Mouse (Mus musculus) ES-E14 (cell line): Measurements from ENCODE around the gene Uchl1. TPM values are rescaled to one million over a fixed set of nuclear protein-coding genes. Genes with fewer than 3 reads are reported as not detected.

Experiments
- DNase-seq: peaks from one replicate; pipeline ENCODE4 v3.0.0-alpha.2; 2013; ENCODE audit warnings: low read depth, low spot score
- H3K27ac ChIP-seq: 2 replicates; pipeline ENCODE4 v1.5.1; 2012; ENCODE audit warnings: low read depth, mild to moderate bottlenecking, low read length, moderate library complexity, mixed read lengths; ENCODE audit not compliant: poor library complexity, insufficient read depth, severe bottlenecking
- H3K36me3 ChIP-seq: 2 replicates; pipeline ENCODE4 v1.6.1; 2012; ENCODE audit warnings: mild to moderate bottlenecking, low read length, moderate library complexity, mixed read lengths; ENCODE audit not compliant: control insufficient read depth, poor library complexity, insufficient read depth, severe bottlenecking
- H3K4me1 ChIP-seq, 2 experiments: fragments of 150-350 bp in 1 of 2; sonication (generic) in 1 of 2; 2 replicates each; pipeline ENCODE4 v1.6.1; 2012; ENCODE audit warnings: low read length in 2 of 2, mild to moderate bottlenecking in 1 of 2, mixed read lengths in 1 of 2; ENCODE audit not compliant: control insufficient read depth in 2 of 2, insufficient read depth in 2 of 2, poor library complexity in 1 of 2
- H3K4me3 ChIP-seq, 2 experiments: fragments of 150-350 bp in 1 of 2; sonication (generic) in 1 of 2; 2 replicates each; pipeline ENCODE4 v1.5.1; 2012; ENCODE audit warnings: low read length in 2 of 2, low read depth in 1 of 2, mild to moderate bottlenecking in 1 of 2, mixed read lengths in 1 of 2; ENCODE audit not compliant: insufficient read depth in 1 of 2, poor library complexity in 1 of 2, severe bottlenecking in 1 of 2
- H3K9ac ChIP-seq: 2 replicates; pipeline ENCODE4 v1.6.1; 2012; ENCODE audit warnings: low read depth, mild to moderate bottlenecking, low read length, mixed read lengths; ENCODE audit not compliant: poor library complexity, insufficient read depth, severe bottlenecking
- H3K9me3 ChIP-seq: fragments of 150-350 bp; sonication (generic); 2 replicates; pipeline ENCODE4 v1.6.1; 2012; ENCODE audit warnings: low read depth, mild to moderate bottlenecking, low read length; ENCODE audit not compliant: control insufficient read depth, insufficient read depth
- CHD2 ChIP-seq: IDR thresholded peaks from 2 replicates; pipeline ENCODE4 v1.6.1; 2014; ENCODE audit warnings: mild to moderate bottlenecking, low read depth, low read length, inconsistent platforms
- HCFC1 ChIP-seq: IDR thresholded peaks from 2 replicates; pipeline ENCODE4 v1.6.1; 2012; ENCODE audit warnings: low read length, inconsistent platforms, borderline replicate concordance; ENCODE audit not compliant: insufficient read depth
- MAFK ChIP-seq: IDR thresholded peaks from 2 replicates; pipeline ENCODE4 v1.6.1; 2014; ENCODE audit warnings: mild to moderate bottlenecking, low read depth, low read length, inconsistent platforms; ENCODE audit not compliant: insufficient read depth
- ZC3H11A ChIP-seq: IDR thresholded peaks from 2 replicates; pipeline ENCODE4 v1.6.1; 2012; ENCODE audit warnings: low read depth, mild to moderate bottlenecking, inconsistent platforms, low read length, borderline replicate concordance
- ZNF384 ChIP-seq: IDR thresholded peaks from 2 replicates; pipeline ENCODE4 v1.6.1; 2012; ENCODE audit warnings: low read depth, low read length, inconsistent platforms
- in situ Hi-C, 2 experiments: fragments of 600-800 bp; cut with MboI; formaldehyde crosslinking; loops; one replicate each; pipeline ENCODE4 v1.15.1; 2025; ENCODE audit warnings: low sequenced_read_pairs in 2 of 2, inconsistent platforms in 1 of 2; ENCODE audit not compliant: unreplicated experiment in 2 of 2
- total RNA-seq: library from RNA; depleted of rRNA; stranded (reverse); fragments of 300-350 nt; gene quantifications from 2 replicates; pipeline ENCODE4 v1.2.3, GENCODE M21; 2012

Uchl1 gene
- total RNA-seq, 1 experiment, result 190 TPM

GRCm38 (mm10) chr5:66677411-66678345 lies 1.8 kb downstream of the Uchl1 start:
- in situ Hi-C loops, result loop anchor here in 1 of 2 experiments (25.0 kb wide), 1 partner anchor 560 kb away; no protein-coding TSS in a partner anchor
- no peaks in the 10 kb centered on the region for H3K9me3 ChIP-seq
- H3K9ac ChIP-seq, result peak overlapping the region; percentile 2; the same call in 1 of the 2 replicates
- peak overlapping the region; percentile 66 to 78 for H3K4me3 ChIP-seq
- H3K36me3 ChIP-seq, result peaks cover 37% of the 10 kb centered on the region
- H3K4me1 ChIP-seq, result peaks cover 2 to 10% of the 10 kb centered on the region in 2 experiments; a peak in 2 of 4 replicates
- TF ChIP-seq ZNF384 (no peak), HCFC1 (0 out of 2 replicates have a peak, but pooled peaks have one; percentile 21), ZC3H11A (no peak), MAFK (no peak), CHD2 (no peak)
- H3K27ac ChIP-seq, result no peak overlapping the region
- DNase-seq, result no peak

GRCm38 (mm10) chr5:66679222-66679621 lies 3.3 kb downstream of the Uchl1 start:
- TF ChIP-seq ZNF384 (no peak), HCFC1 (no peak), ZC3H11A (no peak), MAFK (no peak), CHD2 (no peak)
- Histone ChIP-seq H3K36me3 (peaks cover 47% of the 10 kb centered on the region), H3K9me3 (no peaks in the 10 kb centered on the region), H3K27ac (no peak overlapping the region), H3K4me3 (no peak overlapping the region), H3K9ac (no peak overlapping the region), H3K4me1 (peaks cover 2 to 10% of the 10 kb centered on the region in 2 experiments; a peak in 2 of 4 replicates)
- DNase-seq, result no peak
- in situ Hi-C loops, result loop anchor here in 1 of 2 experiments (25.0 kb wide), 1 partner anchor 558 kb away; no protein-coding TSS in a partner anchor

GRCm38 (mm10) chr5:66685930-66686329 lies 10.0 kb downstream of the Uchl1 start:
- no peak for DNase-seq
- in situ Hi-C loops, result loop anchor here in 1 of 2 experiments (25.0 kb wide), 1 partner anchor 551 kb away; no protein-coding TSS in a partner anchor
- no peak overlapping the region for H3K9ac ChIP-seq
- H3K27ac ChIP-seq, result no peak overlapping the region
- H3K9me3 ChIP-seq, result no peaks in the 10 kb centered on the region
- TF ChIP-seq ZNF384 (peak; percentile 67), CHD2 (no peak), MAFK (no peak)
- no peak overlapping the region for H3K4me3 ChIP-seq
- H3K4me1 ChIP-seq, result peaks cover 0 to 4% of the 10 kb centered on the region in 2 experiments; a peak in 1 of 4 replicates
- H3K36me3 ChIP-seq, result peaks cover 49% of the 10 kb centered on the region

DNA sequence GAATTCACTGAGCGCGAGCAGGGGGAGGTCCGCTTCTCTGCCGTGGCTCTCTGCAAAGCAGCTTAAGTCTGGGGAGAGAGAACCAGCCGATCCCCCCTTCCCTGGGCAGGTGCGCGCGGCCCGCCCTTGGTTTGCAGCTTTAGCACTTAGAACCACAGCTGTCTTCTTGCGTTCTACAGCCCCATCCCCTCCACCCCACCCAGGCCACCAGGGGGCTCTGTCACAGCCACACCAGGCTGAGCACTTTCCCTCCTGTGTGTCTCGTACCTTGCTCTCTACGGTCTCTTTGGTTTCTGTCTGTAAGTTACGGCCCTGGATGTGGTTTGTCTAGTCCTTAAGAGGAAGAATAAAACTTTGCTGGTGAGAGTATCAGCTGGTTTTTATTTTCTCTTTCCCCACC lies 11.0 kb downstream of the Uchl1 start:
- DNase-seq, result no peak
- in situ Hi-C loops, result loop anchor here in 1 of 2 experiments (25.0 kb wide), 1 partner anchor 550 kb away; no protein-coding TSS in a partner anchor
- Histone ChIP-seq H3K9me3 (no peaks in the 10 kb centered on the region), H3K27ac (no peak overlapping the region), H3K36me3 (peaks cover 43% of the 10 kb centered on the region), H3K9ac (no peak overlapping the region; the same call in 1 of the 2 replicates), H3K4me3 (no peak overlapping the region), H3K4me1 (peaks cover 0 to 4% of the 10 kb centered on the region in 2 experiments; a peak in 1 of 4 replicates)
- TF ChIP-seq MAFK (no peak), ZNF384 (no peak), HCFC1 (no peak), ZC3H11A (no peak), CHD2 (no peak)
